Mouse (Mus musculus) right cerebral cortex, postnatal 25 days (tissue): ENCODE measurements around the gene Mmachc.
A peak's percentile ranks its signal among the peaks of the same experiment; 100 is the strongest.

Experiments used
- DNase-seq: peaks from one replicate; pipeline ENCODE4 v3.0.0; 2022

The Mmachc gene

DNA sequence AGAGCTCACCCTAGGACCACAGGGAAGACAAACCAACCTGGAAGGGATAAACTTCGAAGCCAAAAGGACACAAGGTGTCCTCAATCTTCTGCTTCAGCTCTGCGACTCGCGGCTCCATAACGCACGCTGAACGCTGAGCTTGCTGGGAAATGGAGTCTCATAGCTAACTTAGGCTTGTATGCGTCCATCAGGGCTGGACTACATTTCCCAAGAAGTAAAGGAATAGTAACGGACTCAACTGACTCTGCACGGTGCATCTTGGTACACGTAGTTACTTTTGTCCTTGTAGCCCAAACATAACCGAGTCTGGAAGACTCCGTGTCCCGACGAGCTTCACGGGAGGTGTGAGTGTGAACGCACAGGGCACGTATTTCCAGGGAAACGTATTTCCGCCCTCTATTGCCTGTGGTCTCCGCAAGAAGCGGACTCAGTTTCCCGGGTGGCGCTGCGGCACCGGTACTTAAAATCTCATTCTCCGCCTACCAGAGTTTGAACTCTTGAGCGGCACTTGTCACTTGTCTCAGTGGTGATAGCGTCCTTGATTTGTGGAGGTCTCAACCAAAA lies at the start of gene Mmachc, which contains the start of gene Ccdc163:
Gene Mmachc (minus strand): TSS at position 206 of the 564 bp plus-strand sequence.
Gene Ccdc163 (plus strand): TSS at position 309 of the 564 bp plus-strand sequence.
- DNase-seq, result peak; percentile 92

- no peak for DNase-seq
Observed at GRCm38 (mm10) chr4:116749750-116750149, 41.5 kb upstream of the Mmachc start.

GRCm38 (mm10) chr4:116738972-116739751 lies 31.0 kb upstream of the Mmachc start:
- no peak for DNase-seq

DNA sequence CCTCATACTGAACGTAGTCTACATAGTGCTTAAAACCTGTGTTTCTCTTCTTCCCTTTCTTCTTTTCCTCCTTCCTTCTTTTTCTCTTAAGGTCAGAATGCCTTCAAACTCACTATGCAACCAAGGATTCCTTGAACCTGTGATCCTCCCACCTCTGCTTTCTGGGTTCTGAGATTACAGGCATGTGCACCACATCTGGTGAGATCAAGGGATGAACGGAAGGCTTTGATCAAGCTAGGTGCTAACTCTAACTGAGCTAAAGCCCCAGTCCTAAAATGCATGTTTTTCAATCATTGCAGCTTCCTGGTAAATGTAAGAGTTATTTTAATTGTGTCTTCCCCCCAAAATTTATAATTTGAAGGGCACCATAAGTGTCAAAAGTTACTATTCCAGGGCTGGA lies 26.8 kb upstream of the Mmachc start:
- DNase-seq, result no peak

- DNase-seq, result no peak
Observed at GRCm38 (mm10) chr4:116732355-116732754, 24.1 kb upstream of the Mmachc start.

DNA sequence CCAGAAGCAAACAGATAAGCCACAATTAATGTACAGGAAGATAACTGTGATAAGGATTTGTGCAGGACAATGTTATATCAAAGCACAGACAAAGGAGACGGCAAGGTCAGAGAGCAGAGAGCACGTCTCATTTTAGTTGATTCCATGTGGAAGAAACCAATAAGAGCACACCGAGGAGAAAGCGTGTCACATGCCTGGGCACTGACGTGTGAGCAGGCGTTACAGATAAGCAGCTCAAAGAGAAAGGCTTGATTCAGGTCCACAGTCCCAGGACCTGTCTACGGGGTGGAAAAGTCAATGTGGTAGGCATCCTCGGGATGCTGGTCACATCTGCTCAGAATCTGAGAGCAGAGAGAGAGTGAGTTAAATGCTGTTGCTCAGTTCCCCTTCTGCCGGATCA lies 22.9 kb upstream of the Mmachc start:
- no peak for DNase-seq

DNA sequence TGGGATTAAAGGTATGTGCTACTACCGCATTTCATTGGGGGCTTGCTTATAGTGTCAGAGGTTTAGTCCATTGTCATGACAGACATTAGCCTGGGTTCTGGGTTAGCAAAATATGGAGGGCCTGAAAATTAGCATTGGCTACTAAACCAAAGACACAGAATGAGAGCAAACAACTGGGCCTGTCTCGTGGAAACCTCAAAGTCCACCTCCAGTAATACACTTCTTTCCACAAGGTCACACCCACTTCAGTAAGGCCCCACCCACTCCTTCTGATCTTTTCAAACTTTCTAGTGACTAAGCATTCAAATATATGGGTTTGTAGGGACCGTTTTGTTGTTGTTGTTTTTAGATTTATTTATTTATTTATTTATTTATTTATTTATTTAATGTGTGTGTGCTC lies 21.3 kb upstream of the Mmachc start:
- no peak for DNase-seq

GRCm38 (mm10) chr4:116727401-116727800 lies 19.2 kb upstream of the Mmachc start:
- DNase-seq, result no peak

GRCm38 (mm10) chr4:116725444-116725843 lies 17.2 kb upstream of the Mmachc start:
- DNase-seq, result no peak

DNA sequence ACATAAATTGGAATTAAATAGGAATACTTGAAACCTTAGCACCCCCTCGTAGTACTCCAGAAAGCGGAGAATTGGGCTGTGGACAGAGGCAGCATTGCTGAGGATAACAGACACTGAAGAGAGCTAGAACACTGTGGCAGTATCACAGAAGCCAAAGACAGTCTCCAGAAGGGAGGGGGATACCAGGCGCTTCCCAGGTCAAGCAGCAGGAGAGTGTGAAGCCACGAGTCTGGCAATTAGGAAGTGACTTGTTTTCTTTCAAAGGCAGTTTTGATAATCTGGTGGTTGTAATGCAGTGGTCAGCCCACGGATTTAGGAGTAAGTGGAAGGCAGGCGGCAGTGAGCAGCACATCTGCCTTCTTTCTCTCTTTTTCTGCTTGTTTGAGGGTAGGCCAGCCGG lies 14.0 kb upstream of the Mmachc start:
- no peak for DNase-seq

DNA sequence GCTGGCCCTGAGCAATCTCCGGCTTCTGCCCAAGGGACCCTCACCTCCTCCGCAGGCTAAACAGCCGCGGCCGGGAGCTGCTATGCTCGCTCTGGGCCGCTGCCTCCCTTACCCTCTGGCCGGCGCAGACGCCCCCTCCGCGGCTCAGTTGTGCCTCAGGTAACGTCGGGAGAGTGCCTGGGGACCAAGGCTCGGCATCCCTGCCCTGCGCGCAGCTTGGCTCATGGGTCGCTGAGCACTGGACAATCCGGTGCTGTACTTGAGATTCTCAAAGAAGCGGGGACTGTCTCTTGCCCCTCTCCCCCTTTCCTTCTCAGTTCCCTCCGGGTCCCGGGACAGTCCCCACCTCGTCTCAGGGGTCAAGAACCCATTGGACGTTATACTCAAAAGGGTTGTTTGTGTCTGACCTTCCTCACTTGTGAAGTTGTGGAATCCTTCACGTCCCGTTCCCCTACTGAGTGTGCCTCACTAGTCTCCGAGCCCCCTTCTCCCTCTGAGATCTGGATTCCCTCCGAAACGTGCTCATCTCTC lies 13.0 kb upstream of the Mmachc start:
- DNase-seq, result no peak

GRCm38 (mm10) chr4:116720343-116721097 lies 12.3 kb upstream of the Mmachc start, which contains the start of gene Tesk2:
Gene Tesk2, plus strand, starts transcription at chr4:116720948.
- DNase-seq, result peak; percentile 89

GRCm38 (mm10) chr4:116719396-116719795 lies 11.2 kb upstream of the Mmachc start:
- peak; percentile 46 for DNase-seq

GRCm38 (mm10) chr4:116712536-116712935 lies 4.3 kb upstream of the Mmachc start:
- DNase-seq, result no peak

GRCm38 (mm10) chr4:116710154-116710553 lies 1.9 kb upstream of the Mmachc start:
- no peak for DNase-seq

DNA sequence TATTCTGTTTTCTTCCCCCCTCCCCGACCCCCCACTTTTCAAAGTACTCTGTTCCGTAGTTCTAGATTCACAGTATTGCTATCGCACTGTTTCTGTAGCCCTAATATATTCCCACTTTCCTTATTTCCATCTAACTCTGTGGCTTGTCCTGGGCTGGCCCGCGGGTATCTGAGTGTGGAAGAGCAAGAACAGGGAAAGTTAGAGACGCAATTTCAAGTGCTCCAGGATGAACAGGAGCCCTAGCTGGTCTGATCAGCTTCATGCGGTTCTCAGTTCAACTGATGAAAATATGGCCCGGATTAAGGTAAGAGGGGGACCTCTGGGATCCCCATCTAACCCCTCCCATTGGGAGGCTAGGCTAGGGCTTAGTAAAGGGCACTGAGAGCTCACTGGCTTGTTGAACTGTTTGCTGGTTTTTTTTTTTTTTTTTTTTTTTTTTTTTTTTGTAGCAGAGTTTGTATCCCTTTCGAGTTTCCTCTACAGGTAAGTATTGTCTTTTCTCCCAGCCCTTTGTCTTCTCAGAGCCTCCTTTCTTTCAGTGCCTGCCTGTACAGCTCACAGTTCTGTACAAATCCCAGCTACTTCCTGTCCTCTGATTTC lies 685 bp upstream of the Mmachc start:
- no peak for DNase-seq

DNA sequence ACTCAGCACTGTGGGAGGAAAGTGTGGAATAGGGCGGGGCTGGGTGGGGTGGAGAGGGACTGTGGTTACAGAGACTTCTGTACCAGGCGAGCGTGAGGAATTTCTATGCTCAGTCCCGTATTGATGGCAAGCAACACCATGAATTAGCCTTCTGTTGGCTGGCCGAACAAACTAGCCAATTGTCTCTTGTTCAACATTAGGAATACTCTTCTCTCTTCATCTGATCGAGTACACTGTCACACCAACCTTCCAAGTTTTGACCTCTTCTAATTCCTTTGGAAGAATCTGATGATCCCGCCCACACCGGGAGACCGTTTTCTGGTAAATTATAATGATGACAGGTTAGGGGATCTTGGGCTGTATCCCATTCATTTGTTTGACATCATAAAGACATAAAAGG lies 540 bp downstream of the Mmachc start:
- DNase-seq, result no peak

GRCm38 (mm10) chr4:116703804-116704203 lies 4.4 kb downstream of the Mmachc start:
- DNase-seq, result no peak

GRCm38 (mm10) chr4:116700964-116701363 lies 7.2 kb downstream of the Mmachc start:
- no peak for DNase-seq

DNA sequence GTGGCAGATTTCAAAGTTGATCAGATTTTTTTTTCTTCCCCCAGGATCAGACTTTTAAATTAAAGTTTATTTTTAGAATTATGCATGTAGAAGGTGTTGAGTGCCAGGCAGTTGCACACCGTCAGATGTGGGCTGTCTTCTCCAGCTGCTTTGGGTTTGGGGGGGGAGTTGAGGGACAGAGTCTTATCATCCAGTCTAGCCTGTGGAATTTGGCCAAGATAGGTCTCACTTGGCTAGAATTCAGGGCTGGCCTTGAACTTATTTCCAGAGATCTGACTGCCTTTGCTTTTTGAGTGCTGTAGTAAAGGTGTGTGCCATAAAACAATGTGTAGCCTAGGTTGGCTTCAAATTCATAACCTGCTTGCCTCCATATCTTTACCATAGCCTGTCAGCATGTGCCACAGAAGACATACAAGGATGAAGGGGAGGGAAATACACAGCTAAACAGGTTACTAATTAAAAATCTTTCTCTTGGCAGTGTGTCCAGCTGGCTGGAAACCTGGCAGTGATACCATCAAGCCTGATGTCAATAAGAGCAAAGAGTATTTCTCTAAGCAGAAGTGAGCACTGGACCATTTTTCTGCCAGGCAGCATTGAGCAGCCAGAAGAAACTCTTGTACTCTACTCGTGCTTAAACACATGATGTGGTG lies 9.4 kb downstream of the Mmachc start:
- DNase-seq, result no peak

- no peak for DNase-seq
Observed at GRCm38 (mm10) chr4:116693785-116694184, 14.4 kb downstream of the Mmachc start.

DNA sequence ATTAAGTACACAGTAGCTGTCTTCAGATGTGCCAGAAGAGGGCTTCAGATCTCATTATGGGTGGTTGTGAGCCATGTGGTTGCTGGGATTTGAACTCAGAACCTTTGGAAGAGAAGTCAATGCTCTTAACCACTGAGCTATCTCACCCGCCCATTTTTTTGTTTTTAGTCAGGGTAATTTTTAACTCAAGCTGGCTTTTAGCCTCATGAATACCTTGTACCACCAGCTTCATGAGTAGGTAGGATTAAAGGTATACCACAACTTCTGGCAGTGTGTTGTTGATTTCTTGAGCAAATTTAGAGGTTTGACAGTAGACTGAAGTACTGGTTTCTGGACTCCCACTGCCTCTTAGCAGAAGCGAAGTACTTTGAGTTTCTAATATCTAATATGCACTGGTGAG lies 16.1 kb downstream of the Mmachc start:
- DNase-seq, result no peak
